Mouse (Mus musculus): ENCODE measurements at regions not wholly inside any gene's neighbourhood (a gene's known extent, or its start where the extent isn't known, plus 50 kb on each side); places are given as distances from the start of the nearest gene placed in this dataset.

DNA sequence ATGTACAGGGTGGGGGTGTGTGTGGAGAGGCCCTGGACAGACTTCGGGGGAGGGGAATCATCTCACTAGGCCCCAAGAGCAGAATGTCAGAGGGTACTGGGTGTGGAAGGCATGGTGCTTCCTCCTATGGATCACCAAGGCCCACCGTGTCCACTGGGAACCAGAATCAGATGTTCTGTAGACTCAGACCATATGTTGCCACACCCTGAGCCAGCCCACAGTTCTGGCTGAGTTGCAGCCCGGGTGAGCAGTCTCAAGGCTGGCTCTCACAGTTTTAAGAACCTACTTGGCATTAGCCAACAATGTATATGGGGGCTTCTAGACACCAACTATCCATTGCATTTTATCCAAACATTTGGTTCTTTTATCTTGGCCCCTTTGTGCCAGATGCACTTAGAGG, 67.5 kb downstream of the Ackr3 start:
- TF ChIP-seq CTCF (IDR thresholded peaks at IDR 0.05; ENCODE audit: control insufficient read depth, insufficient read depth, low read length) (no peak), POLR2A (IDR thresholded peaks at IDR 0.05; ENCODE audit: borderline replicate concordance, control insufficient read depth, low read depth, low read length) (no peak)
